Mouse (Mus musculus) CH12.LX (cell line): Measurements from ENCODE around the gene Sgf29. TPM values are rescaled to one million over a fixed set of nuclear protein-coding genes. Genes with fewer than 3 reads are reported as not detected.

Experiments used
- DNase-seq: peaks from one replicate; pipeline ENCODE4 v3.0.0-alpha.2; 2013; ENCODE audit errors: extremely low read depth
- H3K27ac ChIP-seq: 2 replicates; pipeline ENCODE4 v1.5.1; 2012; ENCODE audit warnings: low read depth, mild to moderate bottlenecking, control low read depth, moderate library complexity; ENCODE audit not compliant: insufficient read depth
- H3K27me3 ChIP-seq: replicated peaks from 2 replicates; pipeline ENCODE3; 2012; ENCODE audit warnings: inconsistent platforms
- H3K36me3 ChIP-seq, 2 experiments: replicated peaks in 1 of 2; 2 replicates each; pipeline versions ENCODE3 to v1.6.1; 2012; ENCODE audit warnings: inconsistent platforms in 1 of 2, low read length in 1 of 2, mild to moderate bottlenecking in 1 of 2, mixed read lengths in 1 of 2, moderate library complexity in 1 of 2; ENCODE audit not compliant: control insufficient read depth in 1 of 2, insufficient read depth in 1 of 2
- H3K4me1 ChIP-seq, 2 experiments: 2 replicates each; pipeline ENCODE4 v1.6.1; 2012; ENCODE audit warnings: inconsistent platforms in 1 of 2, moderate library complexity in 1 of 2; ENCODE audit not compliant: insufficient read depth in 2 of 2, control insufficient read depth in 1 of 2
- H3K4me2 ChIP-seq: 2 replicates; pipeline ENCODE4 v1.6.1; 2012; ENCODE audit warnings: low read depth, mild to moderate bottlenecking, control low read depth; ENCODE audit not compliant: poor library complexity, insufficient read depth, severe bottlenecking
- H3K4me3 ChIP-seq, 3 experiments: fragments of 150-350 bp in 1 of 3; sonication (generic) in 1 of 3; replicated peaks in 1 of 3; 2 replicates each; pipeline versions ENCODE3 to v1.5.1; 2011 to 2012; ENCODE audit warnings: low read depth in 2 of 3, low read length in 2 of 3, mild to moderate bottlenecking in 2 of 3, moderate library complexity in 2 of 3, control low read depth in 1 of 3, improper control_type of control experiment in 1 of 3, inconsistent platforms in 1 of 3, mixed read lengths in 1 of 3; ENCODE audit not compliant: poor library complexity in 1 of 3
- H3K79me2 ChIP-seq: replicated peaks from 2 replicates; pipeline ENCODE4 v1.6.1; 2012; ENCODE audit warnings: mild to moderate bottlenecking, moderate library complexity; ENCODE audit not compliant: control insufficient read depth, poor library complexity, insufficient read depth, severe bottlenecking; ENCODE audit errors: extremely low read depth
- H3K9ac ChIP-seq: 2 replicates; pipeline ENCODE4 v1.6.1; 2012; ENCODE audit warnings: low read depth, mild to moderate bottlenecking, control low read depth, moderate library complexity; ENCODE audit not compliant: insufficient read depth
- H3K9me3 ChIP-seq: replicated peaks from 2 replicates; pipeline ENCODE3; 2012; ENCODE audit warnings: low read length, inconsistent platforms, mixed read lengths
- CHD2 ChIP-seq: IDR thresholded peaks from 2 replicates; pipeline ENCODE4 v1.6.1; 2011; ENCODE audit warnings: low read length, improper control_type of control experiment
- CTCF ChIP-seq, 2 experiments: IDR thresholded peaks in 1 of 2; conservative IDR thresholded peaks in 1 of 2; 2 replicates each; pipeline ENCODE4 v1.5.1; 2011 to 2012; ENCODE audit warnings: low read depth in 2 of 2, low read length in 2 of 2, improper control_type of control experiment in 1 of 2, inconsistent platforms in 1 of 2, mild to moderate bottlenecking in 1 of 2, moderate library complexity in 1 of 2
- E2F4 ChIP-seq: IDR thresholded peaks from 2 replicates; pipeline ENCODE4 v1.6.1; 2011; ENCODE audit warnings: low read depth, low read length, improper control_type of control experiment; ENCODE audit not compliant: insufficient replicate concordance
- ELF1 ChIP-seq: IDR thresholded peaks from 2 replicates; pipeline ENCODE4 v1.6.1; 2014; ENCODE audit warnings: low read depth, mild to moderate bottlenecking, inconsistent platforms, low read length, improper control_type of control experiment
- EP300 ChIP-seq: IDR thresholded peaks from 2 replicates; pipeline ENCODE4 v1.6.1; 2011; ENCODE audit warnings: low read length, improper control_type of control experiment
- ETS1 ChIP-seq: conservative IDR thresholded peaks from 2 replicates; pipeline ENCODE4 v1.6.1; 2012; ENCODE audit warnings: low read depth, mild to moderate bottlenecking, inconsistent platforms, low read length, improper control_type of control experiment, moderate library complexity
- GABPA ChIP-seq: IDR thresholded peaks from 2 replicates; pipeline ENCODE4 v1.6.1; 2012; ENCODE audit warnings: low read depth, low read length, improper control_type of control experiment, inconsistent platforms; ENCODE audit not compliant: insufficient replicate concordance
- HCFC1 ChIP-seq: IDR thresholded peaks from 2 replicates; pipeline ENCODE4 v1.6.1; 2012; ENCODE audit warnings: low read depth, mild to moderate bottlenecking, inconsistent platforms, low read length, improper control_type of control experiment
- JUND ChIP-seq: conservative IDR thresholded peaks from 2 replicates; pipeline ENCODE4 v1.6.1; 2011; ENCODE audit warnings: low read depth, low read length, improper control_type of control experiment
- KAT2A ChIP-seq: IDR thresholded peaks from 2 replicates; pipeline ENCODE4 v1.6.1; 2012; ENCODE audit warnings: low read length, improper control_type of control experiment, inconsistent platforms; ENCODE audit not compliant: insufficient replicate concordance
- MAFK ChIP-seq: IDR thresholded peaks from 2 replicates; pipeline ENCODE4 v1.6.1; 2011; ENCODE audit warnings: low read length, improper control_type of control experiment; ENCODE audit not compliant: insufficient replicate concordance
- MAZ ChIP-seq: IDR thresholded peaks from 2 replicates; pipeline ENCODE4 v1.6.1; 2012; ENCODE audit warnings: low read depth, mild to moderate bottlenecking, inconsistent platforms, low read length, improper control_type of control experiment, moderate library complexity
- MXI1 ChIP-seq: IDR thresholded peaks from 2 replicates; pipeline ENCODE4 v1.6.1; 2011; ENCODE audit warnings: mild to moderate bottlenecking, low read depth, low read length, improper control_type of control experiment
- MYC ChIP-seq: IDR thresholded peaks from 2 replicates; pipeline ENCODE4 v1.6.1; 2011; ENCODE audit warnings: low read depth, mild to moderate bottlenecking, improper control_type of control experiment, low read length
- NRF1 ChIP-seq: IDR thresholded peaks from 2 replicates; pipeline ENCODE4 v1.6.1; 2014; ENCODE audit warnings: low read depth, mild to moderate bottlenecking, inconsistent platforms, low read length, improper control_type of control experiment, moderate library complexity
- POLR2A ChIP-seq: IDR thresholded peaks from 2 replicates; pipeline ENCODE4 v1.6.1; 2011; ENCODE audit warnings: low read depth, mild to moderate bottlenecking, improper control_type of control experiment, low read length
- POLR2AphosphoS2 ChIP-seq: IDR thresholded peaks from 2 replicates; pipeline ENCODE4 v1.6.1; 2011; ENCODE audit warnings: low read depth, low read length, improper control_type of control experiment
- RAD21 ChIP-seq: IDR thresholded peaks from 2 replicates; pipeline ENCODE4 v1.6.1; 2011; ENCODE audit warnings: low read depth, mild to moderate bottlenecking, low read length, improper control_type of control experiment, moderate library complexity
- RCOR1 ChIP-seq: conservative IDR thresholded peaks from 2 replicates; pipeline ENCODE4 v1.6.1; 2012; ENCODE audit warnings: low read depth, mild to moderate bottlenecking, inconsistent platforms, low read length, improper control_type of control experiment
- SIN3A ChIP-seq: IDR thresholded peaks from 2 replicates; pipeline ENCODE4 v1.6.1; 2012; ENCODE audit warnings: low read length, improper control_type of control experiment, inconsistent platforms
- SMC3 ChIP-seq: IDR thresholded peaks from 2 replicates; pipeline ENCODE4 v1.6.1; 2011; ENCODE audit warnings: low read depth, low read length, improper control_type of control experiment
- TBP ChIP-seq: conservative IDR thresholded peaks from 2 replicates; pipeline ENCODE4 v1.6.1; 2011; ENCODE audit warnings: low read depth, low read length, improper control_type of control experiment
- TCF12 ChIP-seq: IDR thresholded peaks from 2 replicates; pipeline ENCODE4 v1.6.1; 2014; ENCODE audit warnings: low read depth, mild to moderate bottlenecking, inconsistent platforms, low read length, improper control_type of control experiment
- ZC3H11A ChIP-seq: IDR thresholded peaks from 2 replicates; pipeline ENCODE4 v1.6.1; 2012; ENCODE audit warnings: low read depth, mild to moderate bottlenecking, inconsistent platforms, low read length, improper control_type of control experiment
- ZKSCAN1 ChIP-seq: IDR thresholded peaks from 2 replicates; pipeline ENCODE4 v1.6.1; 2012; ENCODE audit warnings: low read depth, inconsistent platforms, low read length, improper control_type of control experiment, borderline replicate concordance
- ZMIZ1 ChIP-seq: IDR thresholded peaks from 2 replicates; pipeline ENCODE4 v1.6.1; 2012; ENCODE audit warnings: low read depth, mild to moderate bottlenecking, inconsistent platforms, low read length, improper control_type of control experiment
- ZNF384 ChIP-seq: IDR thresholded peaks from 2 replicates; pipeline ENCODE4 v1.6.1; 2012; ENCODE audit warnings: low read depth, low read length, improper control_type of control experiment, inconsistent platforms
- dilution Hi-C: fragments of 300-500 bp; cut with MboI; formaldehyde crosslinking; loops from 2 replicates; pipeline ENCODE4 v1.14.3; 2020; ENCODE audit warnings: low sequenced_read_pairs; ENCODE audit not compliant: extremely low pct_unique_long_range_greater_than_20kb, extremely low pct_ligation_motif_present
- in situ Hi-C: fragments of 300-500 bp; cut with MboI; formaldehyde crosslinking; loops from 3 replicates; pipeline ENCODE4 v1.14.3; 2019; ENCODE audit warnings: low sequenced_read_pairs, low pct_ligation_motif_present, low pct_unique_long_range_greater_than_20kb, mixed read lengths
- polyA plus RNA-seq: library from polyadenylated mRNA; unstranded; fragments of >175 nt; gene quantifications from 2 replicates; pipeline ENCODE4 v1.2.1, GENCODE M21; 2012; ENCODE audit warnings: low read depth; ENCODE audit not compliant: insufficient read length
- total RNA-seq, 2 experiments: library from RNA; depleted of rRNA; stranded (reverse); fragments of 300-350 nt in 1 of 2; fragments of >200 nt in 1 of 2; gene quantifications; 2 replicates each; pipeline ENCODE4 v1.2.3; 2012 to 2014

The Sgf29 gene
- total and polyA plus RNA-seq, 3 experiments, result 20.5 to 71.7 (median 55.6) TPM

DNA sequence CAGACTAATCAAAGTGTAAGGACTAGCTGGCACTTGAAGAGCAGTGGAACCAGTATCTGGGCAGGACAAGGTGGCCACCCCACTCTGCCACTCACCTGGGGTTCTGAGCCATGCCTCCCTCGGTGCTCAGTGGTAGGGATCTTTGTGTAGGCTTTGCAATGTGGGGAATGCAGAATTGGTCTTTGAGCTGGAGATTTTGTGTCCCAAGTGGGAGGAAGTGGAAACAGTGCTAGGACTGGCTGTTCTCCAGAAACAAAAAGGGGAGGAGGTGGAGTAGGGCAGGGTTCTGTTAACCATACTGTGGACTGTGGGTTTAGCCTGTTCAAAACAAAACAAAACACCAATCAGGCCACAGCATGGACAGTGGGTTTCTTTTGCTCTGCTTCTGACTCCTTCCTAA lies 27.1 kb downstream of the Sgf29 start, which contains the start of gene Sult1a1:
Gene Sult1a1 (minus strand): TSS at position 226 of the 400 bp plus-strand sequence.
- Histone ChIP-seq H3K9me3 (no peaks in the 10 kb centered on the region), H3K27me3 (no peaks in the 10 kb centered on the region), H3K36me3 (peaks cover 36 to 72% of the 10 kb centered on the region in 2 experiments), H3K27ac (no peak within 1 kb of the TSS), H3K9ac (no peak within 1 kb of the TSS), H3K4me2 (no peak within 1 kb of the TSS), H3K79me2 (no peaks in the 10 kb centered on the region), H3K4me3 (no peak within 1 kb of the TSS), H3K4me1 (peaks cover 4 to 37% of the 10 kb centered on the region in 2 experiments)
- dilution Hi-C loops, result no loop called here
- no peak for TF ChIP-seq MAFK
- no peak for TF ChIP-seq ELF1
- no peak for TF ChIP-seq RCOR1
- TF ChIP-seq POLR2AphosphoS2, result no peak
- TF ChIP-seq E2F4, result no peak
- TF ChIP-seq JUND, result no peak
- no peak for TF ChIP-seq HCFC1
- TF ChIP-seq SMC3, result no peak
- no peak for TF ChIP-seq ZMIZ1
- no peak for TF ChIP-seq MXI1
- TF ChIP-seq TCF12, result no peak
- no peak for TF ChIP-seq ZKSCAN1
- TF ChIP-seq SIN3A, result no peak
- TF ChIP-seq ETS1, result no peak
- TF ChIP-seq ZNF384, result no peak
- TF ChIP-seq POLR2A, result no peak
- no peak for DNase-seq
- in situ Hi-C loops, result no loop called here

DNA sequence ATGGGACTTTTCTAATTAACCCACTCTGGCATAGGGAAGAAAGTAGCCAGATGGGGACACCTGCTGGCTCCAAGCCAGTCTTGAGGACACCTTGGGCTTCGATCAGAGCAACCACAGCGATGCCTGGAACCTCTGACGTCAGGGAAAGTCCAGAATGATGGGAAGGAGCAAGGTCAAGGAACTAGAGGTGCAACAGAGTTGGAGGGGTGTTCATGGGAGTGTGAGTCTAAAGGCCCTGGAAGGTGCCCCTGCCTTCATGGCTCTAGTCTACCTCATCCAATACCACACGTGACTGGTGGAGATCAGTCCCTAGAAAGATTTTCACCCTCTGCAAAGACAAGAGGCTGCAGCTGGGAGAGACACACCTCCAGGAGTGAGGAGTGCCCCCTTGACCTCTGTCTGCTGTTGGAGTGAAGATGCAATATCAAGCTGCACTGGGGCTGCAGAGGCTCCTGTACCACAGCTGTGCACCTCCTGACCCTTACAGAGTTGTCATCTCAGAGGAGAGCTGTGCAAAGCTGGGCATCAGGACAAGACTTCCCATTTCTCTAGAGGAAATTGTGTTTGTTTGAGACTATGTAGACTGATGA lies 27.6 kb downstream of the Sgf29 start:
- no peak for DNase-seq
- Histone ChIP-seq H3K9ac (no peak overlapping the region), H3K4me3 (no peak overlapping the region), H3K4me1 (peaks cover 4 to 37% of the 10 kb centered on the region in 2 experiments), H3K9me3 (no peaks in the 10 kb centered on the region), H3K4me2 (no peak overlapping the region), H3K27ac (no peak overlapping the region), H3K79me2 (no peaks in the 10 kb centered on the region), H3K27me3 (no peaks in the 10 kb centered on the region), H3K36me3 (peaks cover 31 to 68% of the 10 kb centered on the region in 2 experiments)
- dilution Hi-C loops (no loop called here), in situ Hi-C loops (no loop called here)
- TF ChIP-seq GABPA (no peak), KAT2A (no peak), TBP (no peak), NRF1 (no peak), JUND (no peak), CHD2 (no peak), MAZ (no peak), RAD21 (no peak), EP300 (no peak), MYC (no peak), ZC3H11A (no peak), CTCF (conservative IDR thresholded peaks at IDR 0.05 in 1 of 2, IDR thresholded peaks at IDR 0.05 in 1 of 2; ENCODE audit: low read depth in 2 of 2, low read length in 2 of 2) (no peak)
